Mouse (Mus musculus) gastrocnemius, postnatal 25 days (tissue): ENCODE measurements around the gene Frmd8. TPM values are rescaled to one million over a fixed set of nuclear protein-coding genes. Genes with fewer than 3 reads are reported as not detected.
A peak's percentile ranks its signal among the peaks of the same experiment; 100 is the strongest.
"Not testable (repeated sequence)": the region's sequence is repeated elsewhere in the genome, so short reads cannot be mapped to it uniquely, and the experiment has no call there.

Experiments
- DNase-seq: peaks from one replicate; pipeline ENCODE4 v3.0.0; 2022
- total RNA-seq, 2 experiments: library from RNA; stranded (reverse); gene quantifications; 1 replicate in 1 of 2; 2 replicates in 1 of 2; pipeline ENCODE4 v1.2.3; 2021

The Frmd8 gene
- total RNA-seq, 2 experiments from 2014 or later: 3.7 to 6.4 TPM

- no peak for DNase-seq
These were observed 50.1 kb downstream of the Frmd8 start for GRCm38 (mm10) chr19:5824826-5825617.

- no peak for DNase-seq
These were observed 50.8 kb downstream of the Frmd8 start for GRCm38 (mm10) chr19:5824043-5824825.

- no peak for DNase-seq
These were observed 51.7 kb downstream of the Frmd8 start for GRCm38 (mm10) chr19:5823266-5823839.

- no peak for DNase-seq
These were observed 52.3 kb downstream of the Frmd8 start for GRCm38 (mm10) chr19:5822834-5823205.

GRCm38 (mm10) chr19:5822174-5822833, 52.8 kb downstream of the Frmd8 start:
- peak; percentile 68 for DNase-seq

GRCm38 (mm10) chr19:5821847-5822173, 53.3 kb downstream of the Frmd8 start:
- no peak for DNase-seq

GRCm38 (mm10) chr19:5819549-5819948, 55.5 kb downstream of the Frmd8 start:
- DNase-seq: peak; percentile 62

GRCm38 (mm10) chr19:5818590-5818977, 56.5 kb downstream of the Frmd8 start:
- DNase-seq: no peak

GRCm38 (mm10) chr19:5817703-5818589, 57.1 kb downstream of the Frmd8 start:
- DNase-seq: peak; percentile 85

- DNase-seq: no peak
These were observed 59.1 kb downstream of the Frmd8 start for GRCm38 (mm10) chr19:5815928-5816327.

GRCm38 (mm10) chr19:5815010-5815409, 60.1 kb downstream of the Frmd8 start:
- DNase-seq: no peak

GRCm38 (mm10) chr19:5814048-5814447, 61.0 kb downstream of the Frmd8 start:
- DNase-seq: not testable (repeated sequence)

GRCm38 (mm10) chr19:5813567-5813966, 61.5 kb downstream of the Frmd8 start:
- no peak for DNase-seq

- peak; percentile 90 for DNase-seq
These were observed 63.1 kb downstream of the Frmd8 start for GRCm38 (mm10) chr19:5811771-5812504.

GRCm38 (mm10) chr19:5810840-5811563, 64.1 kb downstream of the Frmd8 start:
- DNase-seq: no peak

GRCm38 (mm10) chr19:5810103-5810839, 64.8 kb downstream of the Frmd8 start:
- no peak for DNase-seq

GRCm38 (mm10) chr19:5809712-5810089, 65.4 kb downstream of the Frmd8 start:
- no peak for DNase-seq

- DNase-seq: no peak
These were observed 65.9 kb downstream of the Frmd8 start for GRCm38 (mm10) chr19:5808955-5809711.

GRCm38 (mm10) chr19:5807740-5808139, 67.3 kb downstream of the Frmd8 start:
- DNase-seq: no peak
